Mouse (Mus musculus) spleen, postnatal 14 days (tissue): ENCODE measurements around the gene Rassf4.

ENCODE experiments used
- DNase-seq, 2 experiments: peaks; one replicate each; pipeline ENCODE4 v3.0.0; 2021 to 2022; ENCODE audit warnings: low spot score in 2 of 2

Rassf4 gene

DNA sequence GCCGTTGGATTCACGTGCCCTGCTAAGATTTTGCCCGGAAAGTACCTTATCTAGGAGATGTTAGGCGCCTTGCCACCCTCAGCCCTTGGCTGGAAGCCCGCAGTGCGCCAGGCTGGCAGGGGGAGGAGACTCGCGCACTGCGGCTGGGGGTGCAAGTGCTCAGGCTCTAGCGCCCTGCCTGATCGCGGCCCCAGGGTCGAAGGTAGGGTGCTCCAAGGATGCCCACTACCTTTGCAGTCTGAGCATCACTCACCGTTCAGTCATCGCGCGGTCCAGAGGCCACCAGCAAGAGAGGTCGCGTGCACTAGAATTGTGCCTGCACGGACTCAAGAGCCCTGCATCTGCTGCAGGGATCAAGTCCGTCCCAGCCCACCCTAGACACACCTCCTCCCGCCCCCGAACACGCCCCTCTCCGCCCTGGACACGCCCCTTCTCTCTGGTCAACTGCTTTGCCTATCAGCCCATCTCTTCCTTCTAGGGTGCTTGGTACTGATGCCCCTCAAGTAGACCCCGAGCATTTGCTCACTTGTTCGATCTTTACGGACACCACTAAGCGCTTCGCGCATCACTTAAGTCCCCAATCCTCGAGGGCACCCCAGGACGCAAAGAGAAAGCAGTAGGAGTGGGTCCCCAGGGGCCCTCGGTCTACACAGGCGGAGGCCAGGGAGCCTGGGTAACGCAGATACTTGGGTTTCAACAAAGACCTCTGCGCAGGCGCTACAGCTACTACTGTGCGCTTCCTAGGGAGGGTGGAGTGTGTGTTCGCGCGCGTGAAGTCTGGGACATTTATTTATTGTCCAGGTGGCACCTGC lies at the start of gene Rassf4:
TSS of gene Rassf4 (minus strand) at position 482 of the 812 bp plus-strand sequence.
- DNase-seq = peak; percentile 76 to 82

DNA sequence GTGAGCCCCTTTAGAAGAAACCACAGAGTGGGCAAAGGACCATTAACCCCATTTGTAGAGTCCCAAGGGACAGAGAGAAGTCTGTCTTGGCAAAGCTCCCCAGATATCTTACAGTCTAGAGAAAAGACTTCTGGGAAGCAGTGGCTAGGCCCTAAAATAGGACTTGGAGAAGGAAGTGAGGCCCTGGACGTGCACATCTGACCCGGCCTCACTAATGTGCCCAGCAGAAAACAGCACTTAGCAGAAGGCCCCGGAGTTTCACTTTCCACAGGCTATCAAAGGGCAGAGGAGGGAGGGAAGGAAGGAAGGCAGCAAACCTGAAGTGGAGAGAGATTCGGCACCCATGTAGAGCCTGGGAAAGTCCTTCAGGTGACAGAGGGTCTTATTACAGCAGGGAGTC lies 45.2 kb upstream of the Rassf4 start:
- no peak for DNase-seq

DNA sequence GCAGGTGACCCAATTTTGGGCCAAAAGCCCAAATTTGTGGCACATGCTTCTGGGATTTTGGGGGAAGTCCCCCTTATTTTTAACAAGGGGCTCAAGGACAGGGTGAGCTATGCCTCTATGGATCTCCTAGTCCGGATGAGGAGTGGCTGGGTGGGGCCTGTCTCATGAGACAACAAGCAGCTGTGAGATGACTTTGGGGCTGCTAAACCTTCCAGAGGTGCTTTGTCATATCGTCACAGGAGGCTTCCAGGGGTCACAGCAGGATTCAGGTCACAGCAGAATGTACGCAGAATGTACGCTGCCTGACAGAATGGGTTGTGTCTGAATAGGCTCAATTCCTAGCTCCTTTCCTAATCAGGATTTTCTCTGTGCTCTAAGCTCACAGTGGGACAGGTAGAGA lies 44.6 kb upstream of the Rassf4 start:
- DNase-seq = no peak

DNA sequence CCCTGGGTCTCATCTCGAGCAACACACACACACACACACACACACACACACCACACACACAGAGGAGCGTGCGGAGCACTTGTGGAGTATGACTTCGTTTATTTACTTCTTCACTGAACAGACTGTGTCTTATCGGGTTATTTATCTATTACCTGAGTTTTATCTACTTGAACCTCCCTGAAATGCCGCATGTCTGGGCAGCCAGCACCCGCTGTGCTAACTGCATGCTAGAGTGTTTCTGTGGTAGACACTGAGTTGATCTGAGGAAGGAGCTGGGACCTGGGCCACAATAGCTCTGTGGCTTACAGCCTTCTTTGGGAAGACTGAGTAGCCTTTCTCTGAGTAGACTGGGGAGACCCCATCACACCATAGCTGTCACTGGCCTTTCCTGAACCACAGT lies 44.1 kb upstream of the Rassf4 start:
- no peak for DNase-seq

DNA sequence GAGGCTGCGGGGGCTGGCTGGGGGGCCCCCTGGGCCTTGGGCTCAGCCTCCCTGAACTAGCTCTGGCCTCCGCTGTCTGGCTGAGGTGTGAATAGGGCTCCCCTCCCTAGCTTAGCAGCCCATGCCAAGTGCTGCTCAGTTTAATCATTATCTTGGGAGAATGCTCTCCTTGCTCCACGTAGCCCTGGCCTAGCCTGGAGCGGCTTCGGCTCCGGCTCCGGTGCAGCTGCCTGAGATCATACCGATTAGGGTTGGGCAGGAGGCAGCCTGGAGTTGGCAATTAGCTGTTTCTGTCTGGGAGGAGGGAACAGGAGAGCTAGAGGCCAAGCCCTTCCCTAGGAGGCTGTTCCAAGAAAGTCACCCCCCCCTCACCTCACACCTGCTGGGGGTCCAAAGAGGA lies 42.9 kb upstream of the Rassf4 start, which contains the start of gene Tmem72:
TSS of gene Tmem72 (minus strand) at position 248 of the 400 bp plus-strand sequence.
- DNase-seq = no peak

DNA sequence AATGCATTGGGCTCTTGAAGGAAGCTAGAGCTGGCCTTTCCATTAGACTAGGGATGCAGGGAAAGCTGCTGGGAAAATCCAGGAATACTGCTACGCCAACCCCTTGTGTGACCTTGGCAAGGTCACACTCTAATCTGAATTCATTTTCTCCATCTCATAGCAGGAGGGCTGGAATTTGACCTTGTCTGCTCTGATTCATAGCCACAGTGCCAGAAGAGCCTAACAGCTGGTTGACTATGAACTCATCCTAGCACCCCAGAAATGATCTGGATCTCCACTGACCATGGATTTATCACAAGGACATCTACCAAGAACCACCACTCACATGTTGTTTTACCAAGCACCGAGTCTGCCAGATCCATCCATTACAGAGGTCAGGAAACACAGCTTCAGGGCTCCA lies 41.4 kb upstream of the Rassf4 start:
- DNase-seq = no peak

DNA sequence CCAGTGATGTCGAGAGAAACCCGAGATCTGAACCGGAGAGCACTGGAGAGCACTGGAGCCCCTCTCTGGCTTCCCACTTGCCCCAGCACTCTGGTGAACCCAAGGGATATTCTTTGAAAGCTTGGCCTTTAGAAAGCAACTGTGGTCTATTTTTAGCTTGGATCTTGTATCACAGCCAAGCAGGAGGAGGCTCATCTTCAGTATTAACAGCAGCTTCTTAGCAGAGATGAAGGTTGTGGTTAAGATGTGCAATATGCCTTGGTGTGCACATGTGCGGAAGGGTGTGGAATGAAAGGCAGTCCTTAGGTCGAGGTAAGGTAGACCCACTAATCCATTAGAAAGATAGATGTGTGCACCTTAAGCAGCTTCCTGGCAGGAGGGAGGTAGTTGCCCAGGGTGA lies 40.8 kb upstream of the Rassf4 start:
- no peak for DNase-seq

DNA sequence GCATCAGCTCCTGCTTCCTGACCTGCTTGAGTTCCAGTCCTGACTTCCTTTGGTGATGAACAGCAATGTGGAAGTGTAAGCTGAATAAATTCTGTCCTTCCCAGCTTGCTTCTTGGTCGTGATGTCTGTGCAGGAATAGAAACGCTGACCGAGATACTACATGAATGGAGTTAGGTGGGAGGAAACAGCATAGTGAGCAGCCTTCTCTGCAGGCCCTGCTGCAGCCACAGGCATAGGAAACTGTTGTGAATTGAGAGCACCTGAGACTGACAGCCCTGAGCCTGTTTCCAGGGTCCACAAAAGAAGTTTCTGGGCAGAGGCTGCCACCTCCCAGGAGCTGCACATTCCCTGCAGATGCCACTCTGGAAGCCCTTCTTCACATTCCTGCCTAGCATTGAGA lies 40.2 kb upstream of the Rassf4 start:
- DNase-seq = no peak

DNA sequence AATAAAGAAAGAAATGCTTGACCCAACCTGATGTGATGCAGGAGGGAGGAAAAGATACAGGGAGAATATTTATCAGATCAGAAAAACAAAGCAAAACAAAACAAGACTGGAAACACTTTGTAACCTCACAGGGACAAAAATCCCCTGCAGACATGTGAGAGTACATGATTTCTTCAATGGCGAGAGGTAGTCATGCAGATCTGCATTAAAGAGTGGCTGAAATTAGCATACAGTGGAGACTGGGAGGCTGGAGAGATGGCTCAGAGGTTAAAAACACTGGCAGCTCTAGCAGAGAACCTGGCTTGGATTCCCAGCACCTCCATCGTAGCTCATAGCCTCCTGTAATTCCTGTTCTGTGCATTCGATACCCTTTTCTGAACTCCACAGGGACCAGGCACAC lies 38.8 kb upstream of the Rassf4 start:
- no peak for DNase-seq

DNA sequence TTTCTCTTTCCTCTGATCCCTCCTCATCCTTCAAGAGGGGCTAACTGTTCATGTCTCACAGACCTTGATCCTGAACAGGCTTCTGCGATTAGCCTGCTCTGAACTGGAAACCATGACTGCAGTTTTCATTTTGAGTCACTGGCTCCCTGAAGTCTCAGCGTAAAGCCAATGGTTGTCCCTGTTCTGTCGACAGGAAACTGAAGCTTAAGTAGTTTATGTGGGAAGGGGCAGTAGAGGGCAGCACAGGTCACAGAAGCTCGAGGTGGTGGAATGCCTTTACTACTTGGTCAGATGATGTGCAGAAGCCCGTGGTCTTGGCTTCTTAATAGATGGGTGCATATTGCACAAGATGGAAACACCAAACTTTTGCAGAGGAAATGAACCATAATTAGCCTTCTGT lies 38.3 kb upstream of the Rassf4 start:
- no peak for DNase-seq

DNA sequence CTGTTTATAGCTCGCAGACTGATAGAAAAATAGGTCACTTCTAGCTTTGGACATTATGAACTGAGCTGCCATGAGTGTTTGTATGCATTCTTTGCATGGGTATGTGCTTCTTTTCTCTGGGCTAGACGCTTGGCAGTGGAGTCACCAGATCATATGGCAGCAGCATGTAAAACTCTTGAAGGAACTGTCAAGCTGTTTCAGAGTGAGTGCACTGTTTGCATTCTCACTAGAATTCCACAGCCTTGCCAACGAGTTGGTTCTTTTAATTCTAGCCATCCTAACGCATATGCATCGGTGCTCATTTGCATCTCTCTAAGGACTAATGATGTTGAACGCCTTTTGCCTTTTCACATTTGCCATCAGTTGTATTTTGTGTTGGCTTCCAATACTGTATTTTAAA lies 30.6 kb upstream of the Rassf4 start:
- DNase-seq = no peak

DNA sequence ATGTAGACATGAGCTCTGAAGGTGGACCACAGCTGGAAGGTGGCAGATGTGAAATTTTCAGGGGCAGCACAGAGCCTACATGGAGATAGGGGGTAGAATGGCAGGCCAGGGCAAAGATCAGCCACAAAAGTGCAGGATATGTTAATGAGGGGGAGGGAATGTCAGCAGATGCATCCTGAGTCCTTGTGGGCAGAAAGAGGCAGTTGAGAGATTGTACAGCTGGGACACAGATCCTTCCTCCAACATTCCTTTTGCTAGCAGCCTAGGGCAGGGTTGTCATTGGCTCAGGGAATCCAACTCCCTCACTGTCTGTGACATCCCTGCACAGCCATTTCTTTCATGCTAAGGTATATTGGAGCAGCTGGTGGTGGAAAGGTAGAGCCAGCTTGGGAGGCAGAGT lies 27.1 kb upstream of the Rassf4 start:
- DNase-seq = no peak

DNA sequence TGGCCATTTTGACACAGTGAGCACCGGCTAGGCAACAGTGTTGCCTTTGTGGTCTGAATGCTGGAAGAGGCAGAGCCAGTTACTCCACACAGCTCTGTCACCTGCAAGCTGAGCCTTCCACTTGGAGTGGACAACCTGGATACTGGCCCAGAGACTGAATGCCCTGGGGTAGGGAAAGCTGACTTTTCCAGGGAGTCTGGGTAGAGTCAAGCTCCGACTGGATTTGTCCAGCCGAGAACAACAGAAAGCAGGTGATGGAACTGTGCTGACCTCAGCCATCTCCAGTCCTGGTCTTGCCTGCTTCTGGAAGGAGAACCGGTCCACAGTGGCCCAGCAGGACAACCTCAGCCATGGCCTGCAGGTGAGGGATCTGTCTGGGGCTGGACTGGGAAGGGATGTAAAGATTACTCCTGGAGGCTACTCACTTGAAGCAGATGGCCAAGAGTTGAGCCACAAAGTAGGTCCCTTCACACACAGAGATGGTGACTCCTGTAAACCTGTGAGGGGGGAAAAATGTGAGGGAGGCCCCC lies 24.2 kb upstream of the Rassf4 start:
- no peak for DNase-seq

DNA sequence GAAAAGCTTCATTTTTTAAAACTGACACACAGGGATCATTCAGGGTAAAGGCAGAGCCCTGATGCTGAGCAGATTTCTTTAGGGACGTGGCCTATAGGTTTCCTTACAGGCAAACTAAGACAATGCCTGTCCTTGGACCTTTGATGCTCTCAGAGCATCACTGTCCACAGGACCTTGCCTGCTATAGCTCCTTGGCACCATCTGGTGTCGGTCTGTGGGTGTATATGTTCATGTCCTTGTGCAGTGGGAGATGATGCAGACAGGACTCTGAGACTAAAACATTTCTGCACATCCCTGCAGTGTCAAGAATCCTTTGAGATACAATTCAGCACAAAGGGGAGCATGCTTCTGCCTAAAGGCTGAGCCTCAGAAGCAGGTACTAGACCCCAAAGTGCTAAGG lies 23.7 kb upstream of the Rassf4 start:
- no peak for DNase-seq

DNA sequence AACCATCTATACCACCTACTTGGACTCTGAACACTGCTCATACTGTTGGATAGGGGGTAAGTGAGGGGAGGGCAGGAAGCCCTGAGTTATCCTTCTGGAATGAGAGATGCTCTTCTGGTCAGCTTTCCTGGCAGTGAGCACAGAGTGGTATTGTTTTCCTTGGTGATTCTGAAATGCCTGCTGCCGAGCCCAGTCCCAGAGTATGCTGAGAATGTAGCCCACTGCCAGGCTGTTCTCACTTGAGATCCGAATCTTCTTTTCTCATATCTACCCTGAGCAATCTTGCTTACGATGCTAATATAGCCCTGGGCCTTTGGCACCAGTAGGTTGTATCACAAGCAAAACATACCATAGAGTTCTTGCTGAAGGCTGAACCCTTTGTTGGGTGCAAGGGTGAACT lies 20.6 kb upstream of the Rassf4 start:
- DNase-seq = no peak

DNA sequence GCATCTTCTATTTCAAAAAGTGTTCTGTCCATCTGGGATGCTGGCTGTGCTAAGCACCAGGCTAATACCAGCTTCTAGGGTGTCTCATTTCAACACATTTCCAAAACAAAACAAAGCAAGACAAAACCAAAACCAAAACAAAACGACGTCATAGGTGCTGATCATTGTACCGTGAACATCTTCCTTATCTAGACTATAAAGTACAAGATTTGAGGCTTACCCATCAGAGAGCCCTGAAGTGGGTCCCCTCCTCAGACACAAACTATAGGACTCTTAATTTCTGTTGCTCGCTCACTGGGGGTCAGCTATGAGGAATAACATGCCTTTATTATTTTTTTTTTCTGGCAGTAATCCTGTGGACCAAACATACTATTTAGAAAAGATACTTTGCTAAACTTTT lies 19.9 kb upstream of the Rassf4 start:
- no peak for DNase-seq

DNA sequence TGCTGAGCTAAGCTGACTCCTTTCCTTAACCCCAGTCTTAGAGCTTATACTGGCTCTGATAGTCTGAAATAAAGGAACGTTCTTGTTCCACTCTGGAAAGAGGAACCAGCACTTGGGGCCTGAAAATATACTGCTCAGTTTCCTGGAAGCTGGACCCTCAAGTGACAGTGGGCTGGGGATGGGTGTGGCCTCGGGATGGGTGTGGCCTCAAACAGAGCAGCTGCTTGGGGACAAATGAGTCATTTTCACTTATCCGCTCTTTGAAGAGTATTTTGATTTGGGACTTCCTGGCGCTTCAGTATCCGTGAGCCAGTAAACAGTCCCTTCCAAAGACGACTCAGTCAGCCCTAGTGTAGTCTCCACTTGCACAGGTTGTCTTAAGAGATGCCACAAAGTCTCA lies 8.6 kb upstream of the Rassf4 start:
- no peak for DNase-seq

DNA sequence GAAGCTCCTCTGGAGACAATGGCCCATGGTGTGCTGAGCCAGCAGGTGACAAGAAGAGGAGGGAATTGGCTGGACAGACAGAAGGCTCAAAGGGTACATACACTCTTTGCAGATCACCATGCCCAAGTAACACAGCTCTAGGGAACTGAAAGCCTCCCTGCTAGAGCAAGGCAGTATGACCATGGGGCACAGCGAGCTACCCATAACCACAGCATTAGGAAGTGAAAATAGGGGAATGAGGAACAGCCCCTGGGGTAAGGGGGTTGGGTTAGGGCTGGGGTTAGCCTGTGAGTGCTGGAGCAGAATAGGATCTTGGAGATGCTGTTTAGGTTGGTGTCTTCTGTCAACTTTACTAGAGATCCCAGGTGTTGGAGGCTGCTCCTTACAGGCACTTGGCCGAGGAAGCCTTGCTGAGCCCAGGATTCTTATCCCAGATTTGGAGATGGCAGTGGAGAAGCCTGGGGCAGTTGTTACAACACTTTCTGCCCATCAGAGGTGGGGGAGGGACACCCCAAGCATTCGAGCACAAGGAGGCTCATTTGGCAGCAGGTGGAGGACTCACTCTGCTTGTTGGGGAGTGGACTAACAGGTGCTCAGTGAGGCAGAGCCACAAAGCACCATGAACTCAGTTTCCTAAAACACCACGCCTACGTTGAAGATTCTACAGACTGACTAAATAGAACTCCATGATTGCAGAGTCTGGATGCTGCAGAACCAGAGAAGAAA lies 6.0 kb upstream of the Rassf4 start:
- DNase-seq = peak in 1 of 2 experiments; percentile 29

DNA sequence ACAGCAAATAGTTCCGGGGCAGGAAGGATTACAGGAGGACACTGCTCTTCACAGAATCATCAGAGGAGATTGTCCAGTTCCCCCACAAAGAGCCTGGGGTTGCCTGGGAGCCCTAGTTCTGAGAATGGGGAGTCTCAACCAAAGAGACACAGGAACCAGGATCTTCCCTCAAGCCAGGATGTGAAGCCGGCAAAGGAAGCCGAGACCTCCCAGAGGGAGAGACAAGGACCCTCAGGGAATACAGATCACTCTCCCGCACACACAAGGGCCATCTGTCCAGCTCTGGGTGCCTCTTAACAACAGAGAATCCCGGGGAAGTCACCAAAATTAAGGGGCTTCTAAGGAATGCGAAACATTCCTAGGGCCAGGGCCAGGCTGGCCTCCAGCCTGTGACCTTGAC lies 3.6 kb upstream of the Rassf4 start:
- no peak for DNase-seq

DNA sequence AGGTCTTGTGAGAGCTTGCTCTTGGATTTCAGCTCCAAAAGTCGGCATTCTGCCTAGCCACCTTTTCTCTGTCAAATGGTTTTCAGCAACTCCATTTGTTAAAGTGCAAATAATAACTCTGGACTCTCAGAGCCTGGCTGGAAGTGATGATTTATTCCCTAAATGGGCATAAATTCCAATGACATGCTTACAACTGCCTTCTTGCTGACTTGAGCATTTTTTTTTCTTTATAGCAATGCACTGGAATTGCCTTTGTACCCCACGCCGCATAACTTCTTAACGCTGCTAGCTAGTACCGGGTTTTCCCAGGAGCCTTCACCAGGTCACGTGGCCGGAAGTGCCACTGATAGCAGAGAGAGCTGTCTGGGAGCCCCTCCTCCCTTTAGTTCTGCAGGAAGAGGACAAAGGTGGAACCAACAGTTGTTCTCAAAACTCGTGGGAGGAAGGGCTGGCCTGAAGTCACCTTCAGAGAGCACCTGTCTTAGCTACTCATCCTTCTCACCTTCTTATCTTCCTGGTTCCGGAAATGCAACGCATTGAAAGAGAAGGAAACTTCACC lies 2.7 kb upstream of the Rassf4 start:
- no peak for DNase-seq

DNA sequence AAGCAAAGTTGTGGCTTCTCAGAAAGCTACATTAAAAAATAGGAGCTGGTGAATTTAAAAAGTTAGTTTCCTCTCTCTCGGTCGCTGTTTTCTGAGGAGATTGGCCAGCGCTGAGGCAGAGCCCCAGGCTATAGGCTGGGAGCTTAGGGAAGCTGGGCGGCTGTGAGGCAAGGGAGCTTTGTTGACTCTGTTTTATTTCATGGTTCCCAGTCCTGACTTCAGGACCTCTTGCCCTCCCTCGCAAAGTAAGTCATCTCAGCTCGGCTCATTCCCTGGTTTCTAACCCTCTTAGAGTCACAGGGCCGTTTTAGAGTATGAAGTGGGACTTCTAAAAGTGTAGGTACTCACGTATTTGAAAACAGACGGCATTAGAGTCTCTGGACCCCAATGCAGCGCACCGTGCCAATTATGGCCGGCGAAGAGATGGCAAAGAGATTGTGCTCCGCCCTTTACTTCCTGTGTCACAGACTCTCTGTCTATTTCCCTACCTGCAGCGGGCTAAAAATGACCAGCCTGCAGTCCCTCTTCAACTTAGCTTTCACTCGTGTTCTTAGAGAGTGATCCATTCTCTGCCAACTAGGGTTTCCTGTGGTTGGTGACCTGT lies 633 bp upstream of the Rassf4 start:
- no peak for DNase-seq

DNA sequence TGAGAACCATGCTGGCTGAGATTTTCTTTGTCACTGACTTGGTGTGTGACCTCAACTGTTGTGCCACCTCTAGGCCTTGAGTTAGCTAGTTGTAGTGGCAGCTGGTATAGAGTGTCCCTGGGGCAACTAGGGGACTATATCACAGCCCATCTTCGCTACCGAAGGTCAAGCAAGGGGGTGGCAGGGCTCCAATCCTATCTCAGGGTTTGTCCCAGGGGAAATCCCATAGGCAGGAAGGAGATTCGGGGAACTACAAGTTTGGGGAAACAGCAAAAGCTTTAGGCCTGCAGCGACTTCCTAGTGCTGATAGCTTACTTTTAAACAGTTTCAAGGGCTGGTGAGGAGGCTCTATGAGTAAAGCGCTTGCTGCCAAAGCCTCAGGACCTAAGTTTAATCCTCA lies 1.4 kb downstream of the Rassf4 start:
- DNase-seq = no peak
